Mouse (Mus musculus) cerebellum, adult 2 months (tissue): ENCODE measurements around the gene Rpp38. TPM values are rescaled to one million over a fixed set of nuclear protein-coding genes. Genes with fewer than 3 reads are reported as not detected.
A peak's percentile ranks its signal among the peaks of the same experiment; 100 is the strongest.

Experiments used
- DNase-seq, 2 experiments: peaks; one replicate each; pipeline ENCODE4 v3.0.0; 2021
- H3K27ac ChIP-seq: fragments of 200-500 bp; 2 replicates; pipeline ENCODE4 v1.5.1; 2012; ENCODE audit warnings: low read length, control low read depth, inconsistent platforms; ENCODE audit not compliant: insufficient read depth
- H3K27me3 ChIP-seq: fragments of 200-500 bp; 2 replicates; pipeline ENCODE4 v1.6.1; 2012; ENCODE audit warnings: inconsistent platforms, mild to moderate bottlenecking, low read length, moderate library complexity; ENCODE audit not compliant: control insufficient read depth, insufficient read depth
- H3K4me1 ChIP-seq: fragments of 200-500 bp; 2 replicates; pipeline ENCODE4 v1.6.1; 2011; ENCODE audit warnings: low read length; ENCODE audit not compliant: control insufficient read depth, insufficient read depth
- H3K4me3 ChIP-seq: fragments of 200-500 bp; replicated peaks from 2 replicates; pipeline ENCODE3; 2011; ENCODE audit warnings: mild to moderate bottlenecking, low read depth, low read length, control low read depth; ENCODE audit not compliant: insufficient read depth
- CTCF ChIP-seq: fragments of 200-500 bp; IDR thresholded peaks from 2 replicates; pipeline ENCODE4 v1.5.1; 2011; ENCODE audit warnings: low read depth, mild to moderate bottlenecking, control low read depth, low read length, moderate library complexity, borderline replicate concordance; ENCODE audit not compliant: insufficient read depth
- POLR2A ChIP-seq: fragments of 200-500 bp; IDR thresholded peaks from 2 replicates; pipeline ENCODE4 v1.6.1; 2011; ENCODE audit warnings: low read length, control low read depth, borderline replicate concordance; ENCODE audit not compliant: insufficient read depth
- WGBS: fragments of 180-500 bp; shearing (Covaris S2); methylation state at CpG from one replicate; pipeline ENCODE4 v1.1.7; 2018; 5-methylcytosine and 5-hydroxymethylcytosine counted together
- polyA plus RNA-seq: library from polyadenylated mRNA; depleted of rRNA; stranded (reverse); fragments of >200 nt; gene quantifications from 2 replicates; pipeline ENCODE4 v1.2.3, GENCODE M21; 2012

The Rpp38 gene
- polyA plus RNA-seq, 1 experiment = 13.5 TPM

GRCm38 (mm10) chr2:3348422-3348821 lies 16.0 kb upstream of the Rpp38 start:
- no peaks in the 10 kb centered on the region for H3K27me3 ChIP-seq
- H3K27ac ChIP-seq = no peak overlapping the region
- WGBS = 79% methylated on average over 4 of the region's 4 CpGs
- no peak for TF ChIP-seq POLR2A
- H3K4me1 ChIP-seq = no peaks in the 10 kb centered on the region
- no peak for DNase-seq
- H3K4me3 ChIP-seq = no peak overlapping the region

GRCm38 (mm10) chr2:3335611-3336301 lies 3.3 kb upstream of the Rpp38 start, which contains the start of gene Acbd7:
Gene Acbd7 (plus strand): TSS chr2:3336168.
- H3K4me1 ChIP-seq = peaks cover 6% of the 10 kb centered on the region
- no peak within 1 kb of the TSS for H3K27ac ChIP-seq
- peak; percentile 60 to 72 for DNase-seq
- H3K27me3 ChIP-seq = no peaks in the 10 kb centered on the region
- TF ChIP-seq POLR2A (no peak), CTCF (no peak)
- peak within 1 kb of the TSS; percentile 51 for H3K4me3 ChIP-seq
- 3% methylated on average over 20 of the region's 20 CpGs for WGBS

DNA sequence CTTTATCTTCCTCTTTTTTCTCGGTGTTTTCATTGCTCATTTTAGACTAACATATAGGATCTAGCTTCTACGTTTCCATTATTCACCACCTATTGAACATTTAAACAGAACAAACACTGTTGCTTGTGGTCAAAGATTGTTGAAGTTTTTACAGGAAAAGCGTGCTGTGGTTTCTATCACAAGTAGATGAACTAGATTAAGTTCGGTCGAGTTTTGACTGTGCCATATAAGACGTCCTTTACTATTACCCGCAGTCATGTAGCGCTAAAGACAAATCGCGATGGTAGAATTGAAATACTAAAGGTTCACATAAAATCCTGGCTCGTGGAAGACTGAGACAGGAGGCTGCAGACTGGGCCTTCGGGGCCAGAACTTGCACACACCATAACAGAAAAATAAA lies 1.3 kb upstream of the Rpp38 start:
- WGBS = 94% methylated on average over 12 of the region's 12 CpGs
- TF ChIP-seq CTCF (no peak), POLR2A (no peak)

DNA sequence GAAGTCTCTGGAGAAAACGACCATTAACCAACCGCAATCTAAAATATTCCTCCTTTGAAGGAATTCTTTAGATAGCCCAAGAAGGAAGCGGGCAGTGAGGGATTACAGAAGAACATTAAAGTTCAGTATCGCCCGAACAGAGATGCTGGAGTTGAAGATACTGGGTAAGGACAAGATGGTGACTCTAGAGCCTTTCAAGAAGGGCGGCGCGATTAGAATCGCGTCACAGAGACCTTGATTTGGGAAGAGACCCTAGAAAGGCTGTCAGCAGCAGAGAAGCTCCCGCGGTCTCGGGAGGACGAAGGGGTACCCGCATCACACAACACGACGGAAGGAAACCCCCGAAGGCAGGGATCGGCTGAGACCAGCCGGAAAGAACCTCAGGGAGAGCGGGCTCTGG lies 387 bp downstream of the Rpp38 start:
- under 1% methylated on average over 21 of the region's 21 CpGs for WGBS
- H3K27me3 ChIP-seq = no peaks in the 10 kb centered on the region
- peak overlapping the region; percentile 80 for H3K4me3 ChIP-seq
- H3K4me1 ChIP-seq = peaks cover 6% of the 10 kb centered on the region
- no peak for DNase-seq
- H3K27ac ChIP-seq = peak overlapping the region; percentile 31
- TF ChIP-seq POLR2A (no peak), CTCF (no peak)

More for the DNA sequence above, 1.3 kb upstream of the Rpp38 start:
- peak in 1 of 2 experiments; percentile 8 for DNase-seq
- H3K4me3 ChIP-seq = no peak overlapping the region
- no peaks in the 10 kb centered on the region for H3K27me3 ChIP-seq
- peaks cover 6% of the 10 kb centered on the region for H3K4me1 ChIP-seq
- H3K27ac ChIP-seq = no peak overlapping the region

- H3K4me3 ChIP-seq = peak overlapping the region; percentile 48
- DNase-seq = peak; percentile 16 to 19
- peaks cover 6% of the 10 kb centered on the region for H3K4me1 ChIP-seq
- H3K27ac ChIP-seq = no peak overlapping the region
- WGBS = 37% methylated on average over 5 of the region's 5 CpGs
- TF ChIP-seq POLR2A (no peak), CTCF (no peak)
- no peaks in the 10 kb centered on the region for H3K27me3 ChIP-seq
Measured at GRCm38 (mm10) chr2:3331071-3331703, 1.3 kb downstream of the Rpp38 start.

DNA sequence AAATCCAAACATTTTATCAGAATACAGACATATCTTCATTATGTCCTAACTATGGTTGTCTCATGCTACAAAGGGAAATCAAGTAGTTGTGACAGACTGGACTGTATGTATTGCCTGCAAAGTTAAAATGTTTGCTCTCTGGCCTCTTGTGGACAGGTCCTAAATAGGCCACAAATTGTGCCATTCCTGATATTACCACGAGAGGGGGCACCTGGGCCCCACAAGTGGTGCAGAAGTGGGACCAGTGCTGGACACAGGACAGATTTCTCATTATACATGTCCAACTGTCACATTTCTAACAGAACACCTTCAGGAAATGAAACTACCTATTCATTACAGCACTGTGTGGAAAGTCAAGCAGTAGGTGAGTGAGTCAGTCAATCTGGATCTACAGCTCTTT lies 5.1 kb downstream of the Rpp38 start:
- Histone ChIP-seq H3K27me3 (no peaks in the 10 kb centered on the region), H3K27ac (no peak overlapping the region), H3K4me1 (peaks cover 6% of the 10 kb centered on the region), H3K4me3 (no peak overlapping the region)
- peak; percentile 65 to 68 for DNase-seq
- TF ChIP-seq POLR2A (no peak), CTCF (peak; percentile 71)
- 2% methylated on average over 1 of the region's 1 CpGs for WGBS

DNA sequence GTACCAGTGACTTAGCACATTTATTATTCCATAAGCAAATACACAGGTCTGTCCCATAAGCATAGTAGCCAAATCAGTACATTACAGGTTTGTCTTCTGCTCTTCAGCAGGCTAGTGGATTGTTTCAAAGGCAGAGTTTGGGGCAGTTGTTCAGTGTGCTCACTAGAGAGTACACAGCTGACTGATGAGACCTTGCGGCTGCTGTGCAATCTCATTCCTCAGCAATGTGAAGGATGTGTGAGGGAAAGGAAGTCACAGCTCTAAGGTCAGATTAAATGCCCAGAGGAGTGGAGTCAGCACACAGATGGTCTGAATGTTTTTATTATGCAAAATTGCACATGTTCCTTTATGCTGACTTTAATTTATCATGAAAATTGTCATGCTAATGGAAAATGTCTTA lies 5.9 kb downstream of the Rpp38 start:
- H3K27ac ChIP-seq = no peak overlapping the region
- no peaks in the 10 kb centered on the region for H3K27me3 ChIP-seq
- no peak for DNase-seq
- TF ChIP-seq CTCF = no peak
- no peak for TF ChIP-seq POLR2A
- WGBS = 98% methylated on average over 1 of the region's 1 CpGs
- no peak overlapping the region for H3K4me3 ChIP-seq
- H3K4me1 ChIP-seq = peaks cover 6% of the 10 kb centered on the region
